Mouse (Mus musculus): ENCODE data around the gene Chat.

DNA sequence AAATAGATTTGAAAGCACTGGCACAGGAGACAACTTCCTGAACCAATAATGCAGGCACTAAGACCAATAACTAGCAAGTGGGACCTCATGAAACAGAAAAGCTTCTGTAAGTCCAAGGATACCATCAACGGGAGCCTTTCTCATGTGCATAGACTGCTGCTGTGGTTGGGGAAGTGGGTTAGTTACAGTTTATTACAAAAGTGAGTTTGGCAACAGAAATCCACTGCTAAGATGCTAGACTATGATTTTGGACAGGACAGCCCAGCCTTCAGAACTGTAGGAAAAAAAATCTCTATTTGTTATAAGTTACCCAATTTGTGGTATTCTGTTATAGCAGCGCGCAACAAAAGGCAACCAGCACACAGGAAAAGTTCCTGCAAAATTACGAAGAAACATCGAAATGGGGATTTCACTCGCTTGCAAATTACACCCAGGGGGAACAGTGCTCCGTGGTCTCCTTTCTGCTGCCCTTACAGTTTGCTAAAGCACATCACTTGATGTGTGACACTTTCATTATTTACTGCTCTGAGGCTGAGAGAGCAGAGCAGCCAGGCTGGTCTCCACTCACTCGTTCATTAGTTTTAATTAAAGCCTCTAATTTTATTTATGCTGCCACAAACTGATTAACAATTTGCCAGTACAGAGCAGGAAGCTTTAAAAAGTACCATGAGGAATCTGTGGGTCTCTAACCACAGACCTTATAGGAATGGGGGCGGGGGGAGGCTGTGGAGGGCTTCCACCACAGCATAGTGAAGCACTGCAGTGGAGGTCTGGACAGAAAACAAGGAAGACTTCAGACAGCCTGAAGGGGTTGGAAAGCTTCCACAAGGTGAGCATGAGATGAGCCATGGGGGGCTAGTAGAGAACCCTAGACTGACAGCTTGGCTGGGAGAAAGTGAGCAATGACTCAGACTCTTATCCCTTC, 37.2 kb upstream of the Chat start:
- TF ChIP-seq CTCF (IDR thresholded peaks at IDR 0.05; ENCODE audit: borderline replicate concordance, control insufficient read depth, extremely low read depth, insufficient read depth, low read length, poor library complexity) (no peak), POLR2A (IDR thresholded peaks at IDR 0.05; ENCODE audit: control insufficient read depth, extremely low read depth, insufficient read depth, low read length, poor library complexity) (no peak)

Measured in thymus, adult 2 months (tissue).